Comparison of ENCODE assay signal across 18 mouse cellular contexts in genomic region chr13:69373816-69374142, GRCm38 (mm10).
"Had no signal": no experiment of that assay in that cellular context is flagged by ENCODE, and none has a peak within 500 bp of the region (broad histone marks: within the 10 kb centered on the region; RNA-seq: fewer than 3 reads in every experiment).

No protein-coding gene starts in this region.

- H3K4me1 ChIP-seq: limb, embryonic 10.5 days; limb, embryonic 13.5 days; liver, embryonic 12.5 days; liver, embryonic 15.5 days; lung, embryonic 15.5 days; megakaryocyte, embryonic 14.5 days; midbrain, embryonic 12.5 days had no signal

- H3K9ac ChIP-seq: limb, embryonic 13.5 days; liver, embryonic 12.5 days; liver, embryonic 15.5 days; lung, embryonic 15.5 days; midbrain, embryonic 12.5 days had no signal

- H3K9me3 ChIP-seq: limb, embryonic 10.5 days; liver, embryonic 15.5 days; midbrain, embryonic 12.5 days had no signal

- H3K4me2 ChIP-seq: limb, embryonic 13.5 days; liver, embryonic 12.5 days; liver, embryonic 15.5 days; lung, embryonic 15.5 days; midbrain, embryonic 12.5 days had no signal

- DNase-seq: kidney, adult 11 months; kidney, adult 9 months; kidney, postnatal 14 days; layer of hippocampus, adult 9-11 months; liver; lung, adult 18-20 months; lung, postnatal 10 days; lung, postnatal 36 days; thymus, adult 18-20 months; thymus, postnatal 36 days had no signal

- H3K27ac ChIP-seq: layer of hippocampus, adult 2 months; limb, embryonic 10.5 days; limb, embryonic 13.5 days; liver, embryonic 12.5 days; liver, embryonic 15.5 days; lung, embryonic 15.5 days; midbrain, embryonic 12.5 days had no signal

- H3K27me3 ChIP-seq: limb, embryonic 13.5 days; liver, embryonic 12.5 days; liver, embryonic 15.5 days; lung, embryonic 15.5 days; megakaryocyte, embryonic 14.5 days; midbrain, embryonic 12.5 days had no signal

- H3K4me3 ChIP-seq: layer of hippocampus, adult 2 months; limb, embryonic 10.5 days; limb, embryonic 13.5 days; liver, embryonic 12.5 days; liver, embryonic 15.5 days; lung, embryonic 15.5 days; megakaryocyte, embryonic 14.5 days; midbrain, embryonic 12.5 days had no signal

- H3K36me3 ChIP-seq: limb, embryonic 10.5 days; limb, embryonic 13.5 days; liver, embryonic 12.5 days; liver, embryonic 15.5 days; lung, embryonic 15.5 days; midbrain, embryonic 12.5 days had no signal

- ATAC-seq: liver, embryonic 12.5 days had no signal
